Mouse (Mus musculus) lung, embryonic 16.5 days (tissue): ENCODE data around the gene Mrfap1. TPM values are rescaled to one million over a fixed set of nuclear protein-coding genes. Genes with fewer than 3 reads are reported as not detected.
"Not testable (repeated sequence)": the region's sequence is repeated elsewhere in the genome, so short reads cannot be mapped to it uniquely, and the experiment has no call there.

Experiments used
- ATAC-seq: fragments of 200-750 bp; cut with Nextera tagmentation; 2 replicates; pipeline ENCODE4 v1.8.0; 2017; ENCODE audit warnings: low read depth, mild to moderate bottlenecking, moderate library complexity
- H3K27ac ChIP-seq: fragments of 300-500 bp; sonication (generic); 2 replicates; pipeline ENCODE4 v1.5.1; 2014; ENCODE audit warnings: mild to moderate bottlenecking, control low read depth, low read length
- H3K27me3 ChIP-seq: fragments of 300-500 bp; sonication (generic); 2 replicates; pipeline ENCODE4 v1.6.1; 2014; ENCODE audit warnings: low read depth, low read length, mixed read lengths; ENCODE audit not compliant: control insufficient read depth, insufficient read depth
- H3K36me3 ChIP-seq: fragments of 300-500 bp; sonication (generic); 2 replicates; pipeline ENCODE4 v1.6.1; 2014; ENCODE audit warnings: low read length; ENCODE audit not compliant: control insufficient read depth, insufficient read depth
- H3K4me1 ChIP-seq: fragments of 300-500 bp; sonication (generic); replicated peaks from 2 replicates; pipeline ENCODE4 v1.6.1; 2014; ENCODE audit warnings: low read length, mixed read lengths; ENCODE audit not compliant: control insufficient read depth, insufficient read depth
- H3K4me2 ChIP-seq: fragments of 300-500 bp; sonication (generic); 2 replicates; pipeline ENCODE4 v1.6.1; 2014; ENCODE audit warnings: low read depth, low read length, control low read depth
- H3K4me3 ChIP-seq: fragments of 300-500 bp; sonication (generic); 2 replicates; pipeline ENCODE4 v1.5.1; 2014; ENCODE audit warnings: mild to moderate bottlenecking, low read length, control low read depth
- H3K9ac ChIP-seq: fragments of 300-500 bp; sonication (generic); 2 replicates; pipeline ENCODE4 v1.6.1; 2014; ENCODE audit warnings: low read length, control low read depth
- H3K9me3 ChIP-seq: fragments of 300-500 bp; sonication (generic); 2 replicates; pipeline ENCODE4 v1.6.1; 2016; ENCODE audit warnings: low read length; ENCODE audit not compliant: control insufficient read depth
- WGBS: fragments of 180-500 bp; shearing (Covaris S2); extraction: QIAGEN DNeasy Blood & Tissue Kit; methylation state at CpG from one replicate; pipeline ENCODE4 v1.1.7; 2014; 5-methylcytosine and 5-hydroxymethylcytosine counted together
- polyA plus RNA-seq: library from polyadenylated mRNA; unstranded; fragments of >200 nt; fragmentation: Nextera tagmentation; extraction: Ambion mirVana; gene quantifications from 2 replicates; pipeline ENCODE4 v1.2.1, GENCODE M21; 2015

The Mrfap1 gene
- polyA plus RNA-seq, 1 experiment from 2014 or later = 350 TPM

GRCm38 (mm10) chr5:36797291-36797690 lies 719 bp upstream of the Mrfap1 start:
- Histone ChIP-seq H3K36me3 (peaks cover 8% of the 10 kb centered on the region; the same call in 1 of the 2 replicates), H3K4me2 (peak overlapping the region; percentile 65), H3K27ac (no peak overlapping the region), H3K27me3 (no peaks in the 10 kb centered on the region), H3K4me1 (no peaks in the 10 kb centered on the region), H3K9me3 (no peaks in the 10 kb centered on the region), H3K4me3 (peak overlapping the region; percentile 75), H3K9ac (no peak overlapping the region)
- peak; percentile 11; the same call in 1 of the 2 replicates for ATAC-seq
- WGBS = 50% methylated on average over 8 of the region's 8 CpGs

GRCm38 (mm10) chr5:36795647-36796295 lies 801 bp downstream of the Mrfap1 start:
- H3K4me3 ChIP-seq = peak overlapping the region; percentile 75
- peak overlapping the region; percentile 95 for H3K27ac ChIP-seq
- H3K36me3 ChIP-seq, H3K9me3 ChIP-seq, H3K4me1 ChIP-seq, H3K27me3 ChIP-seq: not testable (repeated sequence)
- H3K4me2 ChIP-seq = peak overlapping the region; percentile 60
- ATAC-seq = peak; percentile 60
- 2% methylated on average over 34 of the region's 37 CpGs for WGBS
- peak overlapping the region; percentile 82 for H3K9ac ChIP-seq

- no peaks in the 10 kb centered on the region for H3K4me1 ChIP-seq
- H3K9ac ChIP-seq = no peak overlapping the region
- ATAC-seq = no peak
- 57% methylated on average over 9 of the region's 9 CpGs for WGBS
- no peaks in the 10 kb centered on the region for H3K27me3 ChIP-seq
- no peaks in the 10 kb centered on the region for H3K9me3 ChIP-seq
- no peak overlapping the region for H3K4me2 ChIP-seq
- peaks cover 8% of the 10 kb centered on the region; the same call in 1 of the 2 replicates for H3K36me3 ChIP-seq
- H3K4me3 ChIP-seq = no peak overlapping the region
- H3K27ac ChIP-seq = no peak overlapping the region
Observed at GRCm38 (mm10) chr5:36791861-36792260, 4.7 kb downstream of the Mrfap1 start.

GRCm38 (mm10) chr5:36786052-36786451 lies 10.5 kb downstream of the Mrfap1 start:
- Histone ChIP-seq H3K27ac (no peak overlapping the region), H3K36me3 (no peaks in the 10 kb centered on the region), H3K4me2 (no peak overlapping the region), H3K4me1 (no peaks in the 10 kb centered on the region), H3K27me3 (no peaks in the 10 kb centered on the region), H3K9ac (no peak overlapping the region), H3K9me3 (no peaks in the 10 kb centered on the region), H3K4me3 (no peak overlapping the region)
- ATAC-seq = no peak
- WGBS = 91% methylated on average over 5 of the region's 5 CpGs

GRCm38 (mm10) chr5:36779512-36779911 lies 17.1 kb downstream of the Mrfap1 start:
- no peak overlapping the region for H3K4me3 ChIP-seq
- H3K36me3 ChIP-seq = no peaks in the 10 kb centered on the region
- H3K27me3 ChIP-seq = no peaks in the 10 kb centered on the region
- no peak for ATAC-seq
- H3K4me2 ChIP-seq = no peak overlapping the region
- no peaks in the 10 kb centered on the region for H3K4me1 ChIP-seq
- no peak overlapping the region for H3K27ac ChIP-seq
- H3K9me3 ChIP-seq = no peaks in the 10 kb centered on the region; the same call in 1 of the 2 replicates
- no peak overlapping the region for H3K9ac ChIP-seq
- 72% methylated on average over 2 of the region's 2 CpGs for WGBS

- Histone ChIP-seq H3K27me3 (no peaks in the 10 kb centered on the region), H3K9me3 (no peaks in the 10 kb centered on the region; the same call in 1 of the 2 replicates), H3K9ac (no peak overlapping the region), H3K4me1 (no peaks in the 10 kb centered on the region), H3K36me3 (no peaks in the 10 kb centered on the region), H3K4me2 (no peak overlapping the region), H3K4me3 (no peak overlapping the region), H3K27ac (no peak overlapping the region)
- ATAC-seq = no peak
- WGBS = 78% methylated on average over 1 of the region's 2 CpGs
Observed at GRCm38 (mm10) chr5:36778901-36779300, 17.7 kb downstream of the Mrfap1 start.

GRCm38 (mm10) chr5:36777186-36777585 lies 19.4 kb downstream of the Mrfap1 start:
- Histone ChIP-seq H3K4me1 (no peaks in the 10 kb centered on the region), H3K27me3 (no peaks in the 10 kb centered on the region), H3K9me3 (no peaks in the 10 kb centered on the region; the same call in 1 of the 2 replicates), H3K4me2 (no peak overlapping the region), H3K9ac (no peak overlapping the region), H3K36me3 (no peaks in the 10 kb centered on the region), H3K27ac (no peak overlapping the region), H3K4me3 (no peak overlapping the region)
- ATAC-seq = no peak
- 9% methylated on average over 2 of the region's 2 CpGs for WGBS

- no peaks in the 10 kb centered on the region for H3K36me3 ChIP-seq
- H3K4me3 ChIP-seq = no peak overlapping the region
- H3K9me3 ChIP-seq = no peaks in the 10 kb centered on the region; the same call in 1 of the 2 replicates
- 23% methylated on average over 9 of the region's 9 CpGs for WGBS
- H3K27me3 ChIP-seq = no peaks in the 10 kb centered on the region
- no peaks in the 10 kb centered on the region for H3K4me1 ChIP-seq
- H3K4me2 ChIP-seq = no peak overlapping the region
- no peak for ATAC-seq
- no peak overlapping the region for H3K9ac ChIP-seq
- H3K27ac ChIP-seq = no peak overlapping the region
Observed at GRCm38 (mm10) chr5:36776021-36776575, 20.5 kb downstream of the Mrfap1 start.

- no peak overlapping the region for H3K4me2 ChIP-seq
- H3K4me3 ChIP-seq = no peak overlapping the region
- H3K27ac ChIP-seq = no peak overlapping the region
- H3K9ac ChIP-seq = no peak overlapping the region
- H3K27me3 ChIP-seq = no peaks in the 10 kb centered on the region
- H3K4me1 ChIP-seq = no peaks in the 10 kb centered on the region
- no peaks in the 10 kb centered on the region for H3K36me3 ChIP-seq
- H3K9me3 ChIP-seq = no peaks in the 10 kb centered on the region; the same call in 1 of the 2 replicates
- ATAC-seq = no peak
- WGBS = 56% methylated on average over 2 of the region's 2 CpGs
Observed at GRCm38 (mm10) chr5:36775317-36775716, 21.3 kb downstream of the Mrfap1 start.
